Mouse (Mus musculus) left cerebral cortex, adult 18-20 months (tissue): ENCODE data around the gene Tomm34. TPM values are rescaled to one million over a fixed set of nuclear protein-coding genes. Genes with fewer than 3 reads are reported as not detected.
A peak's percentile ranks its signal among the peaks of the same experiment; 100 is the strongest.

Experiments
- DNase-seq, 2 experiments: peaks; one replicate each; pipeline ENCODE4 v3.0.0; 2021 to 2022; ENCODE audit warnings: low spot score in 2 of 2, mixed read lengths in 1 of 2
- long read RNA-seq, 2 experiments: library from polyadenylated mRNA; stranded (forward); transcript quantifications; one replicate each; pipeline ENCODE4 v2.0.0; 2021
- total RNA-seq, 2 experiments: library from RNA; stranded (reverse); gene quantifications; 2 replicates each; pipeline ENCODE4 v1.2.3; 2021

Tomm34 gene
- 10 to 100 TPM; 88.4 to 88.7 TPM for total RNA-seq
- long read RNA-seq, experiment 1, transcript Tomm34-202 (7 exons, 1,923 nt): major isoform, 86 of 129 reads
- long read RNA-seq, experiment 1, transcript Tomm34-201 (7 exons, 2,302 nt): minor isoform, 31 of 129 reads
- long read RNA-seq, experiment 1, partial matches to known transcripts: 8 of 129 reads
- long read RNA-seq, experiment 1, other reads (novel, unspliced or antisense): 4 of 129 reads
- long read RNA-seq, experiment 2, transcript Tomm34-201 (7 exons, 2,302 nt): minor isoform, 27 of 110 reads
- long read RNA-seq, experiment 2, transcript Tomm34-202 (7 exons, 1,923 nt): major isoform, 78 of 110 reads
- long read RNA-seq, experiment 2, partial matches to known transcripts: 4 of 110 reads
- long read RNA-seq, experiment 2, other reads (novel, unspliced or antisense): 1 of 110 reads

DNA sequence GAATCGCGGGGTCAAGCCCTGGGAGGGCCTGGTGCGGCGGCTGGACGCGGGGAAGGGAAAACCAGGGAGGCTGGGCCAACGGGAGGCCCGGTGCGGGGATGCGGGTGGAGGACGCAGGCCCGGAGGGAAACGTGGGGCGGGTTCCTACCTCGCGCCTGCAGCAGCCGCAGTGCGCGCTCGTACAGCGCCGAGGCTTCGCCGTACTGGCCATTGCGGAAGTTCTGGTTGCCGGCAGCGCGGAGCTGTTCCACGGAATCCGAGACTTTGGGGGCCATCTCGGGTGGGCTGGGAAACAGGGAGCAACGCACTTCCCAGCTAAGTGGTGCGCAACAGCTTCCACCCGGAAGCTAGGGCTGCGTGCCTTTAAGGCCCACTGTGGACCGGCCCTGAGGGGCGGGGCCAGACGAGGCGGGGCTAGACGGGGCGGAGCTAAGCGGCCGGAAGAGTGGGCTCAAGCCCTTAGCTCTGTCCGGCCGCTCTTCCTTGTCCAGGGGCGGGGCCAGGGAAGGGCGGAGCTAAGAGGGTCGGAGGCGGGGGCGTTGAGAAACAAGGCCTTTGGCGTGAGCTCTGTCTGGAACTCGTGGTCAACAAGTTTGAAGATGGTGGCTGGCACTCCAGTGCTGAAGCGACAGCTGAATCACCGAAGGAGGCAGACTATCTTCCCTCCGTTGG is at the start of gene Tomm34:
Gene Tomm34, minus strand, starts transcription at position 405 of the 672 bp plus-strand sequence.
- DNase-seq: peak; percentile 85 to 90

DNA sequence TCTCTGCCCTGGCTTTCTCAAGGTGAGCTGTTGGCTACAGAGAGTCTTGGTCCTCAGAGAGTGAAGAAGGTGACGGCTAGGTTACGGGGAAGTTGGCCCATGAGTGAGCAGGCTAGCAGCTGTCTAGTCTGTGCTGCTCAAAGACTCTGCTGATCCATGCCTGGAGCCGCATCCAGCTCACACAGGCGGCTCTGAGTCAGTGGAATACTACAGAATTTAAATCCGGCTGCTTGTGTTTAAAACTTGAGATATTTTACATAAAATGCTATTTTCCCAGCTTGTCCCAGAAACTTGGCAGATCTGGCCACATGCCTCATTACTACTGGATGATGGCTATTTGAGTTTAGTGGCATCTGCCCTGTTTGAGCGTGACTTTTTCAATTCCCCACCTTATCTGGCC is 48.5 kb upstream of the Tomm34 start:
- DNase-seq: peak in 1 of 2 experiments; percentile 22

- no peak for DNase-seq
These were observed 44.6 kb upstream of the Tomm34 start for GRCm38 (mm10) chr2:164115531-164115930.

DNA sequence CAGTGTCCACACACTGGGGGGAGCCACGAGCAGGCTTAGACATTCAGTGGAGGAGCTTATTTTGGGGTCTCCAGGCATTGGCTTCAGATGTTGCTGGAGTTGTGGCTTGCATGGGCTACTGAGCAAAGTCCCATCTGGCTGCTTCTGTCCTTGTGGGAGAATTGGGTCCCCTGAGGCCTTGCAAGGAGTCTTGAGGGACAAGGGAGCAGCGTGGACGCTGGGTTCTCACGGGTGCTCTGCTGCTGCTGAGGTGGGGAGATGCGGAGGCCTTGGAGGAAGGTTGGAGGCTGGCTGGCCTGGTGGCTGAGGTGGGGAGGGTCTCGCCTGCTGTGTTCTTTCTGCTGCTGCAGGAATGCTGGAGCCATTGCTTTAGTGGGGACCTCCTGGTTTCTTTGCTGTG is 43.1 kb upstream of the Tomm34 start:
- no peak for DNase-seq

DNA sequence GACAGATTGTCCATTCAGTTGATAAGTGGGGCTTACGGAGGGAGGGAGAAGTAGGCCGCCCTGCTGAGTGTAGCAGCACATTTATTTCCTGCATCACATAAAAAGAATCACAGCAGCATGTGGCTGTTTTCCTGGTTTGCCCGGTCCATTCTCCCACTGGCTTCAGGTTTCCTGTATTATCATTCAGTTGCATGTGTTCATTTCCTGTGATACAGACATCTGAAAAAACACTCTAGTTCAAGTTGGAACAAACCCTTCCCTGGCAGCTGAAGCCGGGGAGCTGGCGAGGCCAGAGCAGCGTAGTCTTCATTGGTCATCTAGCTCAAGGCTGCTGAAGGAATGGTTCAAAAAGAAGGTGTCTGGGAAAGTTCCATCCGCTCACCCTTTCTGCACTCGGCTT is 40.6 kb upstream of the Tomm34 start:
- DNase-seq: no peak

DNA sequence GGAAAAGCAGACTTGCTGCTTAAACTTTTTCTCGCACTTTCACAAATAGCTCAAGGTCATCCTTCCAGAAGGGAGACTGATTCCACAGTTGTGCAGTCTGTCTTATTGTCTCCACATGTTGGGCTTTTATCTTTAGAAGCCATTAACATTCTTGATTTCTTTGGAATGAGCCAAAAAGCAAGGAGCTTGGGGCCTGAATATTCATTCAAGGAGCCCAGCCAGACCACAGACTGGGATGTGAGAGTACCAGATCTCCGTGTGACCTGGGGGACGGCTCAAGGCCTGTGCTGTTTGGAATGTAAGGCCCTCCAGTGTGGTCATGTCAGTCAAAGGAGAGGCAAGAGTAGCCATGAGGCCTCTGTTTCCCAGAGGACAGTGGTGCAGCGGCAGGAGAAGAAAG is 37.5 kb upstream of the Tomm34 start:
- no peak for DNase-seq

GRCm38 (mm10) chr2:164107125-164107874 is 36.3 kb upstream of the Tomm34 start:
- no peak for DNase-seq

GRCm38 (mm10) chr2:164106287-164107035 is 35.5 kb upstream of the Tomm34 start:
- DNase-seq: no peak

GRCm38 (mm10) chr2:164103501-164103900 is 32.5 kb upstream of the Tomm34 start:
- peak; percentile 63 to 82 for DNase-seq

GRCm38 (mm10) chr2:164102366-164102765 is 31.4 kb upstream of the Tomm34 start:
- DNase-seq: no peak

DNA sequence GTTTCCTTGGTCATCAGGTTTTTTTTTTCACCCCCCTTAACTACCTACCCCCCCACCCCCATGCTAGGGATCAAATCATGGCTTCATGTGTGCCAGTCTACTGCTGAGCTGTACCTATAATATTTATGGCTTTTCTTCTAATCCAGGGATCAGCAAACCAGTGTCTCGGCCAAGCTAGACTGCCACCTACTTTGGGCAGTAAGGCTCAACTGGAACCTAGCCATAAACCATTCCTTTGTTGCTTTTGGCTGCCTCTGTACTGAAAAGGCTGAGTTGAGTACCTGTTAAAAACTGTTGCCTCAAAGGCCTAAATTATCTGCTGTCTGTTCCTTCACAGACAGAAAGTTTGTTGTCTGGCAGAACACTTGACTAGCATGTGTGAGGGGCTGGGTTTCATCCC is 31.0 kb upstream of the Tomm34 start:
- no peak for DNase-seq

DNA sequence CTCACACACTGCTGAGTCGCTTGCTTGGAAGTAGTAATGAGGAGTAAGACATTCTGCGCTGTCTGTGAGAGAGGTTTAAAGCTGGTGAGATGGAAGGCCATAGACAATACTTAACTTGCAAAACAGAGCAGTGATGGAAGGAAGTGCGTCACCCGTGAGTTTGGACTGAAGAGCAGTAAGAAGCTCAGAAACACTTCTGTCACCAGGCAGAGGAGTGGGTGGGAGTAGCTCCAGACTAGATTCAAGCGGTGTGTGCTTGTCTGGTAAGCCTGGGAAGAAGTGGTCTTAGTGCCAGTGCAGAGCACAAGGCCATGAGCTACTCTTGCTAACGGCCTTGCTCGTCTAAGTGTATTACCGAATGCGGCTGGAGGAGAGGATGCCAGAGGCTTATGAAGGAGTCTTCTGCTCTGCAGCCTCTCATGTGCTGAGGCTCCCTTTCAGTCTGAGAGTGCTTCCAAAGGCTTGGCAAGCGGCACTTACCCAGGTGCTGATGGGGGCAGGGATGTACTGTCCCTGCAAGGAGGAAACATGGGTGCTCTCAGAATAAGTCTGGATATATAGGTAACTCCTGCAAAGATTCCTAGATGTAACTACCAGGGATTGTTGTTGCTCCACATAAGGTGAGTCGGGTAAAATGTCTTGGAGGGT is 27.8 kb upstream of the Tomm34 start:
- peak; percentile 52 to 58 for DNase-seq

DNA sequence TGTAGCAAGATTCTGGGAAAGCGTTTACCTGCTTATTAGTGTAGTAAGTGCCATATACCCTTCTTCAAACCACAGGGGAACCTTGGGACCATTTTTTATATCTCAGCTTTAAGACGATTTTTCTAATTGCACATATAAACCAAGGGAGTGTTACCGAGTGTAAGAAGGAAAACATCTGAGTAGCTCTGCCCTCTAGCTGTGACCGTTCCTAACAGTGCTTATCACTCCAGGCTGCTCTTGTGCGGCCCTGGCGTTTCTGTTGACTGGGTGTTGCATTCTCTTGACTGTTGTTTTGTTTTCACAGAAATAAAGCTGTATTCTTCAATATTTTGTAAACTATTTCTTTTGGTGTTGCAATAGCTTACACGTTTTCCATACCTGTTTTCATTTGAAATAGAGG is 23.2 kb upstream of the Tomm34 start:
- DNase-seq: no peak

- no peak for DNase-seq
These were observed 18.5 kb upstream of the Tomm34 start for GRCm38 (mm10) chr2:164089508-164089907.

- no peak for DNase-seq
These were observed 16.5 kb upstream of the Tomm34 start for GRCm38 (mm10) chr2:164087416-164088017.

- no peak for DNase-seq
These were observed 13.4 kb upstream of the Tomm34 start for GRCm38 (mm10) chr2:164084342-164084700.

DNA sequence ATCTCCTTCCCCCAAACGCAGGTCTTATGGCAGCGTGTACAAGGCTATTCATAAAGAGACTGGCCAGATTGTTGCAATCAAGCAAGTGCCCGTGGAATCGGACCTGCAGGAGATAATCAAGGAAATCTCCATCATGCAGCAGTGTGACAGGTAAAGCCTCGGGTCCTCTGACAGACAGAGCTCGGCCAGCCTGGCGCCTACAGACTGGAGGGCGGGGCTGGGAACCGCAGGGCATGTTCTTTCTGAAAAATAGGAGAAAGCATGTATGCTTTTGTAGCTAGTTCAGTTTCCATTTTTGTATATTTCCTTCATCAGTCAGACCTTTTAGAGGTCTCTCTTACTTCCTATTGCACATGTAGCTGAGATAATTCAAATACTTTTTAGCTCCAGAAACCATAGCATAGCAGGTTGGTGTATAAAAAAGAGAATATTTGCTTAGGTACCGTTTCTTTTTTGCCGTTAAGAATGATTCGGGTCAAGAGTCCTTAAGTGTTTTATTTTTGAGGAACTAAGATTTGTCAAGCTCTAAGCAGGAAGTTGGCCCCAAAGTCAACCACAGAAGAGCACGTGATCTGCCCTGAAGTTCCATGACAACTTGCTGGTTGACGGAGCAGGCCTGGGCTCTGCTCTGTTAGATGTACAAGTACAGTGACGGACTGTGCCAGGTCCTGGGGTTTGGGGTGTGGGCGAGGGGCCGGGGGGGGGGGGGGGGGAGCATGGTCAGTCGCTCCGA is 12.8 kb upstream of the Tomm34 start:
- DNase-seq: no peak

DNA sequence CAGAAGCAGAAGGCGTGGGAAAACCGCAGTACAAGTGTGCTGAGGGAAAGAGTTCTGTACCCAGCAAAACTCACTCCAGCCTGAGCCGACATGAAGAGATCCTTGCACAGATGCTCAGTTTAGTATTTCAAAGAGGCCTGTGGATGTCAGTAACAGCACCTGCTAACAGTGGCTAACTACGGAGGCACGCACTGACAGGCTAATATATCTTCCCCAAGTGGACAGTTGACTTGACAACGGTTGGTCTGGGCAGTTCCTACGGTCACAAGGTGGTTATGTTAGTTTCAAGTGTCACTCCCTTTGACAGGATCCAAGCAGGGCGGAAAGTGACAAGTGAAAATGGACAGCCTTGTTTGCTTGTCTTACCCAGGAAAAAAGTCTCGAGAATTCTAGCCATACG is 11.2 kb upstream of the Tomm34 start:
- DNase-seq: no peak

GRCm38 (mm10) chr2:164081577-164081976 is 10.6 kb upstream of the Tomm34 start:
- no peak for DNase-seq

GRCm38 (mm10) chr2:164079488-164079887 is 8.5 kb upstream of the Tomm34 start:
- DNase-seq: no peak
